Mouse (Mus musculus) forebrain, embryonic 12.5 days (tissue): ENCODE data around the gene Slit2. TPM values are rescaled to one million over a fixed set of nuclear protein-coding genes. Genes with fewer than 3 reads are reported as not detected.

ENCODE experiments used
- ATAC-seq: fragments of 200-750 bp; cut with Nextera tagmentation; 2 replicates; pipeline ENCODE4 v1.8.0; 2017; ENCODE audit warnings: moderate TSS enrichment; ENCODE audit not compliant: low FRiP score
- H3K27ac ChIP-seq: fragments of 300-500 bp; sonication (generic); 2 replicates; pipeline ENCODE4 v1.5.1; 2016; ENCODE audit warnings: mild to moderate bottlenecking
- H3K27me3 ChIP-seq: fragments of 300-500 bp; sonication (generic); 2 replicates; pipeline ENCODE4 v1.6.1; 2016; ENCODE audit warnings: mild to moderate bottlenecking
- H3K36me3 ChIP-seq: fragments of 300-500 bp; sonication (generic); replicated peaks from 2 replicates; pipeline ENCODE4 v1.6.1; 2016; ENCODE audit warnings: mild to moderate bottlenecking
- H3K4me1 ChIP-seq: fragments of 300-500 bp; sonication (generic); 2 replicates; pipeline ENCODE4 v1.6.1; 2016
- H3K4me2 ChIP-seq: fragments of 300-500 bp; sonication (generic); 2 replicates; pipeline ENCODE4 v1.6.1; 2016; ENCODE audit warnings: mild to moderate bottlenecking, moderate library complexity
- H3K4me3 ChIP-seq: fragments of 300-500 bp; sonication (generic); replicated peaks from 2 replicates; pipeline ENCODE4 v1.5.1; 2016; ENCODE audit warnings: mild to moderate bottlenecking
- H3K9ac ChIP-seq: fragments of 300-500 bp; sonication (generic); 2 replicates; pipeline ENCODE4 v1.6.1; 2016; ENCODE audit warnings: mild to moderate bottlenecking
- H3K9me3 ChIP-seq: fragments of 300-500 bp; sonication (generic); 2 replicates; pipeline ENCODE4 v1.6.1; 2016
- WGBS: fragments of 180-500 bp; shearing (Covaris S2); methylation state at CpG from one replicate; pipeline ENCODE4 v1.1.7; 2016; 5-methylcytosine and 5-hydroxymethylcytosine counted together
- polyA plus RNA-seq: library from polyadenylated mRNA; unstranded; fragments of >200 nt; fragmentation: Nextera tagmentation; extraction: Ambion mirVana; gene quantifications from 2 replicates; pipeline ENCODE4 v1.2.1, GENCODE M21; 2016

Gene Slit2
- polyA plus RNA-seq, 1 experiment from 2014 or later: 35.5 TPM

DNA sequence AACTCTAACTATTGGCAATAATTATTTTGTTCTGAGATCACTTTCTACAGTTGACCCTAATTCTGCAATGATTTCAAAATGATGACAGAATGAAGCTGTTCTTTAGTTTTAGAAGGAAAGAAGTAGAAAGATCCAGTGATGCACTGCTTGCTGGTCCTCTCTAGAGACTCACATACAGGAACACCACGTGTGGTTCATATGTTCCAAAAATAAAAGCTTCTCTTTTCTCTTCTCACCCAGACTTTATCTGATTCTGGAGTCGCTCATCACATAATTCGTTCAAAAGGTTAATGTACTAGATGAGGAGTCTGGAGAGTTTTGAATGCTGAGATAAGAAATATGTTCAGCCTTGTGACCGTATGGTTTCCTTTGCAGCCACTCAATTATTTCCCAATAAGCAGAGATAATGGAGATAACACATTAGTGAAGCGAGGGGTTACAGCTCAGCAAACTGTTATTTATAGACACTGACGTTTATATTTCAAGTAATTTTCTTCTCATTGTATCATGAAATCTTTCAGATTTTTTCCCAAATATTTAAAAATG, 332.2 kb downstream of the Slit2 start:
- Histone ChIP-seq H3K27me3 (no peaks in the 10 kb centered on the region), H3K9ac (no peak overlapping the region), H3K4me1 (no peaks in the 10 kb centered on the region), H3K36me3 (no peaks in the 10 kb centered on the region), H3K9me3 (no peaks in the 10 kb centered on the region), H3K4me3 (no peak overlapping the region), H3K27ac (no peak overlapping the region), H3K4me2 (no peak overlapping the region)
- 90% methylated on average over 6 of the region's 6 CpGs for WGBS
- ATAC-seq: no peak

DNA sequence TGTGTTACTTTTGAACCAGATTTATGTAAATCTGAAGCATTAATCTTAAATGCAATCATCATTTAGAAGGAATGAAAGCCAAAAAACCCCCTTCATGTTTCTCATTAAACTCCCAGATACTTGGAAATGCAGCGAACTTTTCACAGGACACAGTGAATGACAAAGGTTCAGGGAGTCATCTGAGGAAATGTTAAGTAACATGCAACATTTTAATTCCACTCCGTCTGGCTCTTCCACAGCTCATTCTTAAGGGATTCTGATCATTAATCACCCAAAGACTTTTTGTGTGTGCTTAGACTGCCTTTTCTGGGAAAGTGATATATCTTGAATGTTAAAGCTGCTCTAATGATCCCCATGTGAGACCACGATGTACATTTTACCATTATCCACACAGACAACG, 337.7 kb downstream of the Slit2 start:
- H3K4me3 ChIP-seq: no peak overlapping the region
- ATAC-seq: no peak
- no peaks in the 10 kb centered on the region for H3K4me1 ChIP-seq
- no peaks in the 10 kb centered on the region for H3K36me3 ChIP-seq
- H3K4me2 ChIP-seq: no peak overlapping the region
- WGBS: 72% methylated on average over 4 of the region's 4 CpGs
- no peaks in the 10 kb centered on the region for H3K9me3 ChIP-seq
- no peak overlapping the region for H3K9ac ChIP-seq
- H3K27me3 ChIP-seq: no peaks in the 10 kb centered on the region
- H3K27ac ChIP-seq: no peak overlapping the region

DNA sequence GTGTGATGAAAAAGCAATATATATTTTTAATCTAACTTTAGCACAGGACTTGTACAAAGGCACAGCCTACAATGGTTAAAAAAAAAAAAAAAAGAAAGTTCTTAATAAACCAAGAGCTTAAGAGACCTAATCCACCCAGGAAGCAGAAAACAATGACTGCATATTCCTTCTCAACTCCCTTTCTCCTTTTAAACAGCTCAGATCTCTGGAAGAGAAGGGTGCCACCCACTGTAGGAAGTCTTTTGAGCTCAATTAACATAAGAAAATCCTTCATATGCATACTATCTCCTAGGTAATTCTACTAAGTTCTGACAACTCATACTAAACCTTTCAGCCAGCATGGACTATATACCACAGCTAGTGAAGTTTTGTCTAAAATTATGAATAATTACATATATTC, 343.3 kb downstream of the Slit2 start:
- Histone ChIP-seq H3K27ac (no peak overlapping the region), H3K36me3 (no peaks in the 10 kb centered on the region), H3K4me1 (no peaks in the 10 kb centered on the region), H3K4me3 (no peak overlapping the region), H3K27me3 (no peaks in the 10 kb centered on the region), H3K9me3 (no peaks in the 10 kb centered on the region), H3K4me2 (no peak overlapping the region), H3K9ac (no peak overlapping the region)
- ATAC-seq: no peak

DNA sequence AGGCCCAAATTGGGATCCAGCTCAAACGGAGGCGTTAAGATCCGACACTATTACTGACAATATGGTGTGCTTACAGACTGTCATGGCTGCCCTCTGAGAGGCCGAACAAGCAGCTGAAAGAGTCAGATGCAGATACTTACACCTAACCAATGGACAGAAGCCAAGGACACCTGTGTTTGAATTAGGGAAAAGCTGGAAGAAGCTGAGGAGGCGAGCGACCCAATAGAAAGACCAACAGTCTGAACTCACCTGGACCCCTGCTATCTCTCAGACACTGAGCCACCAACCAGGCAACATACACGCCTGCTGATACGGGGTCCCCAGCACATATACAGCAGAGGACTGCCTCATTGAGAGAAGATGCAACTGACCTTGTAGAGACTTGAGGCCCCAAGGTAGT, 344.7 kb downstream of the Slit2 start, which contains the start of gene 5730480H06Rik:
Gene 5730480H06Rik, plus strand, starts transcription at position 301 of the 400 bp plus-strand sequence.
- Histone ChIP-seq H3K36me3 (no peaks in the 10 kb centered on the region), H3K9me3 (no peaks in the 10 kb centered on the region), H3K9ac (no peak within 1 kb of the TSS), H3K4me1 (no peaks in the 10 kb centered on the region), H3K27me3 (no peaks in the 10 kb centered on the region), H3K4me3 (no peak within 1 kb of the TSS), H3K27ac (no peak within 1 kb of the TSS), H3K4me2 (no peak within 1 kb of the TSS)
- WGBS: 94% methylated on average over 8 of the region's 8 CpGs
- no peak for ATAC-seq

DNA sequence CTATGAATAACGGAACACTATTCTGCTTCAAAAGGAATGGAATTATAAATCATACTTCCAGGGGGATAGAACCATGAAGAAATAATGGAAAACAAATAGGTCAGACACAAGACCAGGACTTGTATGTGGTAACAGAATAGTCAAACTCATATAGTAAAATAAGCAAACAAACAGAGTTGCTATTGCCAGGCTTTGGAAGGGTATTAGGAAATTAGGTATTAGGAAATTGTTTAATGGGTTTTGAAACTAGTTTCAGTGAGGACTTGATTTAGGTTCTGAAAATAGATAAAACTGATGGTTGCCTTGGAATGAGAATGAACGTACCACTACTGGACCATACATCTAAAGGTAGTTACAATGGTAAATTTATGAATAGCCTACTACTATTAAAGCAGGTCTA, 346.8 kb downstream of the Slit2 start:
- Histone ChIP-seq H3K27ac (no peak overlapping the region), H3K4me1 (peaks cover 5% of the 10 kb centered on the region; the same call in 1 of the 2 replicates), H3K27me3 (no peaks in the 10 kb centered on the region), H3K4me3 (no peak overlapping the region), H3K9me3 (no peaks in the 10 kb centered on the region), H3K4me2 (no peak overlapping the region), H3K9ac (no peak overlapping the region), H3K36me3 (no peaks in the 10 kb centered on the region)
- 88% methylated on average over 2 of the region's 2 CpGs for WGBS
- ATAC-seq: no peak

DNA sequence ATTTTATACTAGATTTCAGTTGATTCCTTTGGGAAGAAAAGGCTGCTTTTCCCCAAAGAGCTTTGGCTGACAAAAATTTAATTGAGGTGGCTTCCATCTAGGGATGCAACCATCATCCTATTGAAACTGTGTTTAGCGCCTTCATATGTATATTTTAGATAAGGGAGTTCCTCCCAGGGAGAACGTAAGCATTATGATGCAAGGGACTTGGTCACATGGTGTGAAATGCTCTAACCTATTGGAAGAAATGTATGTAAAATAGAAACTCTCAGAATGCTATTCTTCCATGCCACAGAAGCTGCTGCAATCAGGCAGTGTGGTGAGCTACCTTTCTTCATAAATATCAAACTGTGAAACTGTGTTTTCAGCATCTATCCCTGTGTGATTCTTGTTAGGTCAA, 347.9 kb downstream of the Slit2 start:
- 88% methylated on average over 2 of the region's 2 CpGs for WGBS
- Histone ChIP-seq H3K4me1 (peaks cover 5% of the 10 kb centered on the region; the same call in 1 of the 2 replicates), H3K4me3 (no peak overlapping the region), H3K9ac (no peak overlapping the region), H3K9me3 (no peaks in the 10 kb centered on the region), H3K36me3 (no peaks in the 10 kb centered on the region), H3K27ac (no peak overlapping the region), H3K4me2 (no peak overlapping the region), H3K27me3 (no peaks in the 10 kb centered on the region)
- ATAC-seq: no peak

DNA sequence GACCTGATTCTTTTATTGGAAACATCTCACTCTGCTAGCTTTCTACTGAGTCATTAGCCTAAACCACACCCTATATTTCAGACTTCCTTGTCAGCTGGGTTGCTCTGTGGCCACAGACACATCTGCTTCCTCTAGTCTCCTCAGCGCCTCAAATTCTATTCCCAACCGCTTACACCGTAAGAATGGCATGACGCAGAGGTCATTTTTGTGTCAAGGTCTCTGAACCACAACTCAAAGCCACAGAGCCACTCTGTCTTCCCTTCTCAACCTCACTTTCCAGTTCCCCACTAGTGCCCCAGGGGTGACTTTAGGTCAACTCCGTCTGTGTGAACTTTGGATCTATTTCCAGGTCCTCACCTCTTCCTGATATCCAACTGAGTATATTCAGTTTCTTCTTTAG, 348.5 kb downstream of the Slit2 start:
- H3K9me3 ChIP-seq: no peaks in the 10 kb centered on the region
- ATAC-seq: no peak
- H3K4me1 ChIP-seq: peaks cover 5% of the 10 kb centered on the region; the same call in 1 of the 2 replicates
- H3K27ac ChIP-seq: no peak overlapping the region
- 86% methylated on average over 5 of the region's 5 CpGs for WGBS
- H3K4me3 ChIP-seq: no peak overlapping the region
- H3K9ac ChIP-seq: no peak overlapping the region
- H3K36me3 ChIP-seq: no peaks in the 10 kb centered on the region
- no peak overlapping the region for H3K4me2 ChIP-seq
- no peaks in the 10 kb centered on the region for H3K27me3 ChIP-seq

DNA sequence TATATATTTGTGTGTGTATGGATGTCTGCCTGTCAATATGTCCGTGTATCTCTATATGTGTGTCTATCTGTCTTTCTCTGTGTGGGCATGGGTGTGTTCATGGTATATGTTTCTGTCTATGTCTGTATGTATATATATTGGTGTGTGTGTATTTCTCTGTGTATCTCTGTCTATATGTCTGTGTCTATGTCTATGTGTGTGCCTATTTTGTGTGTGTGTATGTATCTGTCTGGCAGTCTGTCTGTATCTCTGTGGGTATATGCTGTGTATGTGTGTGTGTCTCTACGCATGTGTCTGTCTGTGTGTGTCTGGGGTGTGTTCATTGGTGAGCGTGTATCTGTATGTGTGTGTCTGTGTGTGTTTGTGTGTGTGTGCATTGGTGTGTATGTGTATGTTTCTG, 350.5 kb downstream of the Slit2 start:
- no peak overlapping the region for H3K27ac ChIP-seq
- H3K27me3 ChIP-seq: no peaks in the 10 kb centered on the region
- ATAC-seq: no peak
- no peak overlapping the region for H3K9ac ChIP-seq
- H3K4me2 ChIP-seq: no peak overlapping the region
- no peaks in the 10 kb centered on the region for H3K9me3 ChIP-seq
- H3K36me3 ChIP-seq: no peaks in the 10 kb centered on the region
- peaks cover 5% of the 10 kb centered on the region; the same call in 1 of the 2 replicates for H3K4me1 ChIP-seq
- 91% methylated on average over 3 of the region's 3 CpGs for WGBS
- H3K4me3 ChIP-seq: no peak overlapping the region

DNA sequence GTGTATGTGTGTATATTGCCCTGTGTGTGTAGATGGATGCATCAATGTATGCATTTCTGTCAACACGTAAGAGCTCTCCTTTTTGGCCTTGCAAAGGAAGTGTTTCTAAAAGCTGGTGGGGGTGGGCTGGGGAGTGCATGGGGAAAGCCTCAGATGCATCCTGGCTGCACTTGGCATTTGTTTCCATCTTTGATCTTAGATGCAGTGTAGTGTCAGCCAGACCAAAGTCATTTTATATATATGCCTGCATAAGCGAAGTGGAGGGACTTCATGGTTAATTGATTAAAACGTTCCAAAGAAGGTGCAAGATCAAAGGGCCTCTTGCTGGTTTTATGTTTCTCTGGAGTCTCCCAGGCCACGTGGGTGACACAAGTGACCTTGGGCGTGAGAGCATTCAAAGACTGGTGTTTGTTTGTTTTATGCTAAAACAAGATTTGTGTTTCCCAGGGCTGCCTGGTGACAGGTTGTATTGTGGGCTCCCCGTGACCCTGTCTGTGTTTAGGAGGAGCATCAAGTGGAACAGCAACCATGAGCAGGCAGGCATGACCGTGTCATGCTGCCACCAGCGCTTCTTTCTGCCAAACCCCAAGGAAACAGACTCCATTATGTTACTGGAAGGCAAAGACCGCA, 351.1 kb downstream of the Slit2 start:
- 44% methylated on average over 9 of the region's 9 CpGs for WGBS
- H3K9me3 ChIP-seq: no peaks in the 10 kb centered on the region
- no peak overlapping the region for H3K9ac ChIP-seq
- no peak for ATAC-seq
- H3K27me3 ChIP-seq: no peaks in the 10 kb centered on the region
- H3K36me3 ChIP-seq: no peaks in the 10 kb centered on the region
- H3K4me1 ChIP-seq: peaks cover 5% of the 10 kb centered on the region; the same call in 1 of the 2 replicates
- H3K27ac ChIP-seq: no peak overlapping the region
- H3K4me3 ChIP-seq: no peak overlapping the region
- H3K4me2 ChIP-seq: no peak overlapping the region

DNA sequence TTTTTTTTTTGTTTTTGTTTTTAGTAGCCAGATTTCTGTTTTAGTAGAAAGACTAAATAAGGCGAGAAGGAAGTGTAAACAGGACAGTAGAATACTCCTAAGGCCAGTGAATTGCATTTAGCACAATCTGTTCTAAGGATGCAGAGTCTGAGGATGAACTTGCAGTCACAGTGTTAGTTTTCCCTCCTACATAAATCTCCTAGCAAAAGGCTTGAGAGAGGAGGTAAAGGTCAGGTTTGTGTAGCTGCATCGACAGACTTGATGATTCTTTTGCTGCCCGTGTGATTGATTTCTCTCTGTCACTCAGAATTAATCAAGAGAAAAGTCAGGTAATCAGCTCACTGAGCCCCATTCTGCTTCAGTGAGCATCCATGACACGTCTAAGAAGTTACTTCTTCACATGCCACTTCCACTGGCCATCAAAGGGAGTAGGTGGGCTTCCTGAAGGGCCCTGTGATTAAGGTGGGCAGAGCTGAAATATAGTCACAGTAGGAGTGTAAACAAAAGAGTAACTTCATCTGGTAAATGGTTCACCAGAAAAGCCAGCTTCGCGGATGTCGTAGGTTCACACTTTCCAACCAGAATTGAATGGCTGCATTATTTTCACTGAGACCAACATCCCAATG, 358.0 kb downstream of the Slit2 start:
- Histone ChIP-seq H3K9me3 (no peaks in the 10 kb centered on the region), H3K4me2 (no peak overlapping the region), H3K27ac (no peak overlapping the region), H3K27me3 (no peaks in the 10 kb centered on the region), H3K36me3 (no peaks in the 10 kb centered on the region), H3K9ac (no peak overlapping the region), H3K4me3 (no peak overlapping the region), H3K4me1 (no peaks in the 10 kb centered on the region)
- ATAC-seq: no peak
- 48% methylated on average over 7 of the region's 7 CpGs for WGBS

DNA sequence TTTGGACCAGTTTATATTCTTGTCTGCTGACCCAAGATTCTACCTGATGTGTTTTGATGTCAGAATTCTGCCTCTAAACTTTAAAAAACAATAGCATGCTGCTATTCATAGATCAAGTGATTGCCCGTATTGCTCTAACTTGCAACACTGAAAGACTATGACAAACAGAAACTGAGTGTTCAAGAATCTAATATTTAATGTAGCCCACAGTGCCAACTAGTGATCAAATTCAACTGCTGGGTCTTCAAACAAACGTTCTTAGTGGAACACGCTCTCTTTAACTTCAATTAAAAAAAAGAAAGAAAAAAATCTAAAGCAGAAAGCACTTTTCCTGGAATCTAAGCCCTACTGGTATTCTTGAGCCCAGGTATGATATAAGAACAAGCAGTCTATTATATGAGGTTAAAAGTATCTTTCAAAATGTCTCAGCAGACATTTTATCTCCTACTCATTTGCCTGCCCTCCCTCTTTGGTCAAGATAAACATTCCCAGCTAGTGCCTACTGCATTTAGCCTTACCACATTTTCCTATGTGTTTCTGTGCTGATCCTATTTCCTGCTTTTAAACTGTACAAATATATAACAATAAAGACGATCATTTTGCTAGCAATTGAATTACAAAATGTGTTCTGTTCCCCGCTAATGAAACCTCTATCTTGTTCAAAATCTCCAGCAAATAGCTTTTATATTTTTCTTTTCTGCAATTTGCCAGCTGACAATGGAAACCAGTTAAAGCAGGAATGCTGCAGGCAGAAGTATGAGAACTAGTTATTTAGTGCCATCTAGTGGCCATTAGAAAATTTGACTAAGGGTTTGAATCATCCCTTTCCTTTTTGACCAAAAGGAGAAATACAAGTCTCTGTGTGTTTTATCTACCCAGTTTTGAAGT, 362.4 kb downstream of the Slit2 start:
- Histone ChIP-seq H3K36me3 (no peaks in the 10 kb centered on the region), H3K4me2 (no peak overlapping the region), H3K27ac (no peak overlapping the region), H3K4me3 (no peak overlapping the region), H3K4me1 (no peaks in the 10 kb centered on the region), H3K27me3 (no peaks in the 10 kb centered on the region), H3K9me3 (no peaks in the 10 kb centered on the region), H3K9ac (no peak overlapping the region)
- ATAC-seq: peak; percentile 85
- WGBS: 57% methylated on average over 5 of the region's 5 CpGs

DNA sequence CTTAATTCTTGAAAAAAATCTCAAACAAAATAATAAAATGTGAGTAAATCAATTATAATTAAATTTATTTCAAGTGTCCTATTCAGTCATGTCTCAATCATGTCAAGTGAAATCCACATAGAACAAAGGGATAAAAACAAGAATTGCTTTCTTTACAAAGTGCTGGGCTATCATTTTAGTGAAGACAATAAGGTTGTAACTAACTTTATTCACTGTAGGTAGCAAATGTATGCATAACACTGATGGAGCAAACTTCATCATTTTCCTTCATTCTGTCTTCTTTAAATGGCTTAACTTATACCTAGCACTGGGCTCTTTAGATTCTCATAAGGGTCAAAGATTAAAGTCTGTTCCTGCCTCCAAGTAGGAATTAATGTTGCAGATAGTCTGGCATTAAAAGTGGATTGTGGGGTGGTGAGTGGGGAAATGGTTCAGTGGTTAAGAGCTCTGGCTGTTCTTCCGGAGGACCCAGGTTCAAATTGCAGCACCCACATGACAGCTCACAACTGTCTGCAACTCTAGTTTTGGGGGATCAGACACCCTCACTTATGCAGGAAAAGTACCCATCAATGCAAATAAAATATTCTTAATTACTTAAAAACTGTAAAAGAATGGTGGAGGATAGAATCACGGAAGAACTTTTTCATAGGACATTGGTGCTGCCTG, 363.2 kb downstream of the Slit2 start:
- H3K4me2 ChIP-seq: no peak overlapping the region
- H3K27ac ChIP-seq: no peak overlapping the region
- no peaks in the 10 kb centered on the region for H3K36me3 ChIP-seq
- no peaks in the 10 kb centered on the region for H3K4me1 ChIP-seq
- H3K4me3 ChIP-seq: no peak overlapping the region
- 94% methylated on average over 2 of the region's 2 CpGs for WGBS
- H3K9ac ChIP-seq: no peak overlapping the region
- no peaks in the 10 kb centered on the region for H3K27me3 ChIP-seq
- no peaks in the 10 kb centered on the region for H3K9me3 ChIP-seq
- ATAC-seq: peak; percentile 34
